Mouse (Mus musculus) 3T3-L1 (cell line): Measurements from ENCODE around the gene Pou5f1.

Experiments used
- DNase-seq: peaks from one replicate; pipeline ENCODE4 v3.0.0-alpha.2; 2015; ENCODE audit warnings: low read depth, low spot score

The Pou5f1 gene

GRCm38 (mm10) chr17:35512916-35513626, 7.3 kb downstream of the Pou5f1 start:
- peak; percentile 68 for DNase-seq

- peak; percentile 92 for DNase-seq
These were observed 8.1 kb downstream of the Pou5f1 start for GRCm38 (mm10) chr17:35513886-35514285.

GRCm38 (mm10) chr17:35514756-35515155, 8.9 kb downstream of the Pou5f1 start:
- no peak for DNase-seq

- DNase-seq = peak; percentile 73
These were observed 10.3 kb downstream of the Pou5f1 start for GRCm38 (mm10) chr17:35515911-35516640.

GRCm38 (mm10) chr17:35516652-35517500, 11.1 kb downstream of the Pou5f1 start, which contains the start of the genes Tcf19 and Cchcr1:
TSS of gene Tcf19 (minus strand) at chr17:35516824.
TSS of gene Cchcr1 (plus strand) at chr17:35517100.
- DNase-seq = peak; percentile 99

GRCm38 (mm10) chr17:35517526-35517925, 11.7 kb downstream of the Pou5f1 start:
- peak; percentile 78 for DNase-seq

GRCm38 (mm10) chr17:35524354-35524753, 18.5 kb downstream of the Pou5f1 start:
- DNase-seq = no peak

- DNase-seq = no peak
These were observed 20.8 kb downstream of the Pou5f1 start for GRCm38 (mm10) chr17:35526644-35527043.

GRCm38 (mm10) chr17:35532360-35532759, 26.5 kb downstream of the Pou5f1 start:
- DNase-seq = no peak

- no peak for DNase-seq
These were observed 27.1 kb downstream of the Pou5f1 start, which contains the start of gene Psors1c2 for GRCm38 (mm10) chr17:35532901-35533300. TSS of gene Psors1c2 (plus strand) at chr17:35533201.

- peak; percentile 89 for DNase-seq
These were observed 28.5 kb downstream of the Pou5f1 start for GRCm38 (mm10) chr17:35534343-35534742.

- DNase-seq = peak; percentile 88
These were observed 31.6 kb downstream of the Pou5f1 start for GRCm38 (mm10) chr17:35537421-35537820.

- DNase-seq = no peak
These were observed 32.7 kb downstream of the Pou5f1 start for GRCm38 (mm10) chr17:35538476-35538875.

- no peak for DNase-seq
These were observed 33.7 kb downstream of the Pou5f1 start for GRCm38 (mm10) chr17:35539540-35539939.

- DNase-seq = no peak
These were observed 37.1 kb downstream of the Pou5f1 start for GRCm38 (mm10) chr17:35542761-35543411.

- no peak for DNase-seq
These were observed 37.6 kb downstream of the Pou5f1 start for GRCm38 (mm10) chr17:35543412-35543861.

GRCm38 (mm10) chr17:35544001-35544400, 38.2 kb downstream of the Pou5f1 start:
- no peak for DNase-seq

- DNase-seq = peak; percentile 80
These were observed 38.9 kb downstream of the Pou5f1 start for GRCm38 (mm10) chr17:35544680-35545079.

- no peak for DNase-seq
These were observed 41.6 kb downstream of the Pou5f1 start for GRCm38 (mm10) chr17:35547465-35547864.

- DNase-seq = peak; percentile 15
These were observed 42.8 kb downstream of the Pou5f1 start for GRCm38 (mm10) chr17:35548636-35549035.
